Mouse (Mus musculus) sigmoid colon, adult 10 weeks (tissue): ENCODE results near the gene Fgf9. TPM values are rescaled to one million over a fixed set of nuclear protein-coding genes. Genes with fewer than 3 reads are reported as not detected.

Experiments used
- polyA plus RNA-seq: library from polyadenylated mRNA; stranded (reverse); fragments of 350-450 nt; fragmentation: Illumina TruSeq; extraction: RNeasy Lipid Tissue Mini Kit (QIAGEN cat#74804); gene quantifications from one replicate; pipeline ENCODE4 v1.2.3, GENCODE M21; 2014; ENCODE audit warnings: low read depth, low replicate concordance

The Fgf9 gene
- polyA plus RNA-seq = 9.8 TPM

GRCm38 (mm10) chr14:58070481-58071119 lies at the start of gene Fgf9:
Gene Fgf9 (plus strand): TSS chr14:58070547.

Other genes starting within 250 kb of the Fgf9 start
- 7.5 TPM for gene Ska3, start 244.4 kb upstream of the Fgf9 start, polyA plus RNA-seq
- gene Mrpl57, start 244.3 kb upstream of the Fgf9 start, polyA plus RNA-seq = 45.4 TPM
- 252 TPM for gene Zdhhc20, start 180.3 kb upstream of the Fgf9 start, polyA plus RNA-seq
- gene Micu2, start 71.3 kb upstream of the Fgf9 start, polyA plus RNA-seq = 135 TPM